Mouse (Mus musculus): ENCODE measurements at regions not wholly inside any gene's neighbourhood (a gene's known extent, or its start where the extent isn't known, plus 50 kb on each side); places are given as distances from the start of the nearest gene placed in this dataset.

GRCm38 (mm10) chr3:50524006-50524405, 80.6 kb upstream of the Slc7a11 start:
- TF ChIP-seq POLR2A (IDR thresholded peaks at IDR 0.05; ENCODE audit: low read depth, low read length) (no peak), IRF4 (IDR thresholded peaks at IDR 0.05; ENCODE audit: low read depth, low read length) (no peak)
